Mouse (Mus musculus): ENCODE measurements around the gene Srp14.

The Srp14 gene

DNA sequence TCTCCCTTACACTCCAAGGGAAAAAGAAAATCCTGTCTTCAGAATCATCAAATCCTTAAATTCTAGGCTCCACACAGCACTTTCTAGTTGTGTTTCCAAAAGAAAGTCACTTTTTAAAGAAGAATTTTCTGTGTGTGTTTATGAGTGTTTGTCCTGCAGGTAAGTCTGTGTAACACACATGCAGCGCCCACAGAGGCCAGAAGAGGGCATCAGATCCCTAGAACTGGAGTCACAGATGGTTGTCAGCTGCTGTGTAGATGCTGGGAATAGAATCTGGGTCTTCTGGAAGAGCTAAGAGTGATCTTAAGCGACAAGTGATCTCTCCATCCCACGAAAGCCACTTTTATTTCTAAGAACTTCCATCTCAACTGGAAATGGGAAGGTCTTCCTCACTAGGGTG lies 8.3 kb upstream of the Srp14 start:
- DNase-seq, result peak; percentile 48

DNA sequence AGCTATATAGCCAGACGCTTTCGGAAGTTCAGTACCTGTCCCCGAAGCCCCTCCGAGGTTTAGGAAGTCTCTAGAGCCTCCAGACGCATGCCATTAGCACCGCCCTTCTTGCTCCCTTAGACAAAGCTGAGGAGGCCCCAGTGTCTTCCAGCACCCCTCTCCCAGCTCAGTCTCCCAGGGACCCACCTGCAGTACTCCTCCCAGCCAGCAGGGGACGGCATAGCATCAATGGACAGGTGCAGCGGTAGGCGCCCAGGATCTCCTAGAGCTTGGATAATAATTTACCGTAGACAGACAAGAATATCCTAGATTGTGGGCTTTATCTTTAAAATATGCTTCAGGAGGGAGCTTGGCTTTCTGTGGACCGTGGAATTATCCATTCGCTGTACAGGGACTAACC lies 7.4 kb upstream of the Srp14 start:
- DNase-seq, result peak; percentile 89

GRCm38 (mm10) chr2:118485415-118485814 lies 5.9 kb upstream of the Srp14 start:
- DNase-seq, result no peak

DNA sequence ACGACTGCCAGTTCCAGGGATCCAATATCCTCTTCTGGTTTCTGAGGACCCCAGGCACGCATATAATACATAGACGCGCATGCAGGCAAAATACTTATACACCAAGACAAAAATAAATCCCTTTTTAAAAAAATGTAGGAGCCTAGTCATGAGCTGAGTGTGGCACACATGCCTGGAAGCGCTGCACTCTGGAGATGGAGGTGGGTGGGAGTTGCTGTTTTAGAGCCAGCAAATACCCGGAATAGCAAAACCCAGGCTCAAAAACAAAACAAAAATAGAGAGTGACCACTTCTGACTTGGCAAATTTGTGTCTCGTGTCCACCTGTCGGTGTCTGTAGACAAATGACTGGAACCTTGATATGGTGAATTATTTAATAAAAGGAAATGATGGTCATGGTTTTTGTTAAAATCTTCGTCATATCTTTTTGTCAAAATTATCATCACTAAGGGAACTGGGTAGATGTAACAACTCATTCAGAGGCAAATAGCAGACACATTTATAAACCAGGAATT lies 4.9 kb upstream of the Srp14 start:
- DNase-seq, result no peak

DNA sequence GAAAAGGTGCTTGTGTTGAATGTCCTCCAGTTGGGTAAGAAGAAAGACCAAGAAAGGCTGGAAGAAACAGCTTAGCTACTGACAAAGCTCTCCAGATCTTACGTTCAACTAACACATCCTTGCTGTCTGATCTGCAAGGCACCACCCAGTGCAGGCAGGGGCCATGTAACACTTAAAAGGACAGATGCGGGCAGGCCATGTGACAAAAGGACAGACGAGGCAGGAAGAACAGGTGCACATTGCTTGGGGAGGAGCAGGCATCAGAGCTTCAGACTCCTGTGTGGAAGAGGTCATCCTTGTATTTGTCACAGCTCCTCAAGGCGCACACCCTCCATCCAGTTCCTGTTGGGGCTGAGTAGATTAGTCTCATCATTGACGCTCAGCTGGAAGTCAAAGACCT lies 3.5 kb upstream of the Srp14 start:
- DNase-seq, result no peak

- no peak for DNase-seq
Observed at GRCm38 (mm10) chr2:118480886-118481285, 1.4 kb upstream of the Srp14 start.

DNA sequence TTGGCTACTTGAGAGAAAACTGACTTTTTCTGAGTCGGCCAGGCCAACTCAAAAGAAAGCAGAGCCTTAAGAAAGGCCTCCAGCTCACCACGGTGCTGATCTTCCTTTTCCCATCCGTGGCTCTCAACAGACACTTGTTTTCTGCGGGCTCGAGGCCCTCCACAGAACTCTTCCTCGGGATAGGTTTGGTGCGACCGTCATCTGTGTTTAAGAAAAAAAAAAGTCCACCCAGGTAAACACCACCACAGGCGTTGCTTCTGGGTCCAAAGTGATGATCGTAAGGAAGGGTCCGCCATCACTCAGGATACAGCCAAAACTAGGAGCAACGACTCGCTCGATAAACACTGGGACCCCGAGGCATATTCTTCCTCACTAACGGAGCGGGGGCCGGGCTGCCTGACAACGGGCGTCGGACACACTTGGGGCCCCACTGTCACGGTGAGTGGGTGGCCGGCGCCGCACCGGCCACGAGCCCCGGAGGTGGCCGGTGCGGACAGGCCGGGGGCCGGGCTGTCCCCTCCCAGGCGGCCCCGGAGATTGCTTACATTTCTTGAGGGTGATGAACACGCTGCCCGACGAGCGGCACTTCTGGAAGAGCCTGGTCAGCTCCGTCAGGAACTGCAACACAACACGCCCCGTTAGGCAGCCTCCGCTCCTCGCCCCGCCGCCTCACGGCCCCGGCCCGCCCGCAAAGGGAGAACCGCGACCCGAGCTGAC lies 520 bp downstream of the Srp14 start:
- DNase-seq, result peak; percentile 10

GRCm38 (mm10) chr2:118468354-118468753 lies 11.2 kb downstream of the Srp14 start:
- no peak for DNase-seq

- no peak for DNase-seq
Observed at GRCm38 (mm10) chr2:118466601-118467000, 12.9 kb downstream of the Srp14 start.

GRCm38 (mm10) chr2:118465894-118466293 lies 13.6 kb downstream of the Srp14 start:
- DNase-seq, result no peak

GRCm38 (mm10) chr2:118464450-118464849 lies 15.1 kb downstream of the Srp14 start:
- DNase-seq, result no peak

- DNase-seq, result no peak
Observed at GRCm38 (mm10) chr2:118463480-118463879, 16.0 kb downstream of the Srp14 start.

DNA sequence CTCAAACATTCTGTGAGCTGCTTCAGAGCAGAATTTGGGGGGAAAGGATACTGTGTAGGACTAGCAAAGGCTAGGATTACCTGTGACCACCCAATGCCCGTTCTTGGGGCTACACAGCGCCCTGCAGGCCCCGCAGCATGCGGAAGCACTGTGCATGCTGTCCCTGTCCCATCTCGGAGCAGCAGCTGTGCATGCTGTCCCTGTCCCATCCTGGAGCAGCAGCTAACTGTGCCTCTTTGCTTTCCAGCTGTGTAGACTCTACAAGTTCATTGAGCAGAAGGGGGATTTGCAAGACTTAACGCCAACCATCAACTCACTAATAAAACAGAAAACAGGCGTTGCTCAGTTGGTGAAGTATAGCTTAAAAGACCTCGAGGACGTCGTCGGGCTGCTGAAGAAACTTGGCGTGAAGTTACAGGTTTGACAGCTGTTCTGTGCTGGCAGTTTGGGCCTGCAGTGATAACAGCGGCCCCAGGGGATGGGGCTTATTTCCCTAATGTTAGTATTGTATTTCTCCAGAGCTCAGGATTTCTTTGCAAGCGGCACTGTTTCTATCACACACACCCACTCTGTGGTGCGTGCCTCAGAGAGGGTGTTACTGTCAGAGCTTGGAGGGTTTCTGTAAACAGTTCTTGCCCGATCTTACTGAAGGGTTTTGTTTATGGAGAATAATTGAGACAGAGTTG lies 17.9 kb downstream of the Srp14 start:
- no peak for DNase-seq

GRCm38 (mm10) chr2:118457463-118458261 lies 21.8 kb downstream of the Srp14 start:
- DNase-seq, result no peak

GRCm38 (mm10) chr2:118457029-118457428 lies 22.5 kb downstream of the Srp14 start:
- no peak for DNase-seq

GRCm38 (mm10) chr2:118451056-118451455 lies 28.5 kb downstream of the Srp14 start:
- no peak for DNase-seq

GRCm38 (mm10) chr2:118448181-118448580 lies 31.3 kb downstream of the Srp14 start:
- no peak for DNase-seq

DNA sequence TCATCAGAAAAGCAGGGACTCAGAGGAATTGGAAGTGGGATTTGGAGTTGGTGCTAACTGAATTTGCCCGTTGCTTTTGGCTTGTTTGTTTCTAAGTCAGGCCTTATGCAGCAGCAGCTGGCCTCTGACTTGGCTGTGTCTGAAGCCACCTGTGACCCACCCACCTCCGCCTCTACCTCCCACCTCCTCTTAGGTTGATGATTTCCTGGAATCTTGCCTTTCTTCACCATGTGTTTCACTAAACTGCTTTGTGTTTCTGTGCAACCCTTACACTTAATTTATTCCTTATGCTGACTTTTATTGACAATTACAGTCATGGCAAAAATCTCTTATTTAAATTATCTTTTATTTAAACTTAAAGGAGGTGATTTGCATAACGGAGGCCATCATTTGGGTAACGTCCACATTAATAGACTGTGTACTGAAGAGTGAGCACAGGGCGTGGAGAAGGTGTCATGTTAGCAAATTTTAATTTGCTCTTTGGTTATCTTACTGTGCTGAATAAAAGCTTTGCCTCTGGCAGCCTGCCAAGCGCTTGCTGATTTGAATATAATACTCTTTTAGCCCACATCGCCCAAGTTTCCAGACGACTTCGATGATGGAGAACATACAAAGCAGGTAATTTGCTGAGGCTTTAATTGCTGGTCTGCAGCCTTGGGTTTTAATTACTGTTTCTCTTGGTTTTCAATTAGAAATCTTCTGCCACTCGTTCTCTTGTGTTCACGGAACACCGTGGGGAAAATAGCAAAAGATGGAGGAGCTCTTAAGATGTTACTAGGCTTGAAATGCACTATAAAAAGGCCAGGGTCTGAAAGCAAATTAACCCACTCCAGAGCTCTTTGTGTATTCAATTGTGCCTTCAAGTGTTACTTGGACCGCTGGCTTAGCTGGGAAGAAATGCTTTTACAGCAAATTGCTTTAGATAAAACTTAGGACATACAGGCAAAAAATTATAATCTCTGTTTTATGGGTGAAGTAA lies 33.5 kb downstream of the Srp14 start:
- no peak for DNase-seq

GRCm38 (mm10) chr2:118442723-118443122 lies 36.8 kb downstream of the Srp14 start:
- DNase-seq, result no peak

DNA sequence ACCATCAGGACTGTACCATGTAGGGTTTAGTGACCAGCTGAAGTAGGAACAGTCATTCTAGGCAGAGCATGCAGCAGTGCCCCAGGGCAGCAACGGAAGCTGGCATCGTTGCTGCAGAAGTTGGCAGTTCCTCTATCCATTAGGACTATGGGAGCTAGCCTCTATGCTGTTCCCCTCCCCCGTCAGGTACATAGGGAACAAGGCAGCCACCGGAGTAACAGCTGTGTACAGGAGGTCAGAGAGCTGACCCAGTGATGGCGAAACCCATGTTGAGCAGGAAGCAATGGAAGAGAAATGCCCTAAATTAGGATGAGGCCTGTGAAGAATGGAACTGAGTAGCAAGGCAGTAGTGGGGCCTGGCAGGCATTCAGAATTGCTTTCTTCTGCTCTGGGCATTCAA lies 37.3 kb downstream of the Srp14 start:
- DNase-seq, result no peak

DNA sequence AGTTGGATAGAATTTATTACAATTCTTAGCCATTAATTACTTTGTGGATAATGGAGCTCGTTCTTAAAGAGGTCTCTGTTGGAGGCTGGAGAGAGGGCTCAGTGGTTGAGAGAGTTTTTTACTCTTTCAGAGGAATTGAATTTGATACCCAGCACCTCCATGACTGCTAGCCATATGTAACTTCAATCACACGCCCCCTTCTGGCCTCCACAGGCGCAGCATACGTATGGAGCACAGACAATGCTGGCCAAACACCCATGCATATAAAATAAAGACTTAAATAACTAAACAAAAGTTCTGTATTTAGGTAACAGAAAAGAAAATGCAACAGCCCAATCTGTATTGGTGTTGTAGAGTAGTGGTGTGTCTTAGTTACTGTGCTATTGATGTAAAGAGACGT lies 47.9 kb downstream of the Srp14 start:
- peak; percentile 36 for DNase-seq

- DNase-seq, result no peak
Observed at GRCm38 (mm10) chr2:118430630-118431029, 48.9 kb downstream of the Srp14 start.

Data from kidney, adult 18-20 months (tissue).